Mouse (Mus musculus) limb, embryonic 13.5 days (tissue): ENCODE measurements around the gene Mcub. TPM values are rescaled to one million over a fixed set of nuclear protein-coding genes. Genes with fewer than 3 reads are reported as not detected.
A peak's percentile ranks its signal among the peaks of the same experiment; 100 is the strongest.

ENCODE experiments used
- ATAC-seq: fragments of 200-750 bp; cut with Nextera tagmentation; 2 replicates; pipeline ENCODE4 v1.8.0; 2017; ENCODE audit warnings: low read depth, moderate number of reproducible peaks, moderate TSS enrichment; ENCODE audit not compliant: low FRiP score
- H3K27ac ChIP-seq: fragments of 300-500 bp; sonication (generic); 2 replicates; pipeline ENCODE4 v1.5.1; 2015; ENCODE audit warnings: inconsistent platforms, mild to moderate bottlenecking, moderate library complexity
- H3K27me3 ChIP-seq: fragments of 300-500 bp; sonication (generic); 2 replicates; pipeline ENCODE4 v1.6.1; 2015; ENCODE audit warnings: mild to moderate bottlenecking, inconsistent platforms
- H3K36me3 ChIP-seq: fragments of 300-500 bp; sonication (generic); 2 replicates; pipeline ENCODE4 v1.6.1; 2015; ENCODE audit warnings: inconsistent platforms, mild to moderate bottlenecking, moderate library complexity
- H3K4me1 ChIP-seq: fragments of 300-500 bp; sonication (generic); 2 replicates; pipeline ENCODE4 v1.6.1; 2015; ENCODE audit warnings: inconsistent platforms
- H3K4me2 ChIP-seq: fragments of 300-500 bp; sonication (generic); replicated peaks from 2 replicates; pipeline ENCODE4 v1.6.1; 2015; ENCODE audit warnings: inconsistent platforms, mild to moderate bottlenecking, moderate library complexity
- H3K4me3 ChIP-seq: fragments of 300-500 bp; sonication (generic); 2 replicates; pipeline ENCODE4 v1.5.1; 2015; ENCODE audit warnings: moderate library complexity, mild to moderate bottlenecking, inconsistent platforms
- H3K9ac ChIP-seq: fragments of 300-500 bp; sonication (generic); 2 replicates; pipeline ENCODE4 v1.6.1; 2015; ENCODE audit warnings: mild to moderate bottlenecking, inconsistent platforms
- H3K9me3 ChIP-seq: fragments of 300-500 bp; sonication (generic); 2 replicates; pipeline ENCODE4 v1.6.1; 2016; ENCODE audit warnings: inconsistent platforms
- WGBS: fragments of 180-500 bp; shearing (Covaris S2); methylation state at CpG from one replicate; pipeline ENCODE4 v1.1.7; 2015; 5-methylcytosine and 5-hydroxymethylcytosine counted together
- polyA plus RNA-seq: library from polyadenylated mRNA; unstranded; fragments of >200 nt; fragmentation: Nextera tagmentation; extraction: Ambion mirVana; gene quantifications from 2 replicates; pipeline ENCODE4 v1.2.1, GENCODE M21; 2015

Gene Mcub
- polyA plus RNA-seq, 1 experiment from 2014 or later = 6.9 TPM

- Histone ChIP-seq H3K4me3 (no peak overlapping the region), H3K9me3 (no peaks in the 10 kb centered on the region), H3K4me1 (no peaks in the 10 kb centered on the region), H3K27ac (no peak overlapping the region), H3K9ac (no peak overlapping the region), H3K27me3 (no peaks in the 10 kb centered on the region), H3K4me2 (no peak overlapping the region), H3K36me3 (peaks cover 7% of the 10 kb centered on the region)
- ATAC-seq = no peak
- WGBS = 88% methylated on average over 9 of the region's 9 CpGs
Measured at GRCm38 (mm10) chr3:129885577-129885976, 84.4 kb downstream of the Mcub start.

- Histone ChIP-seq H3K27me3 (no peaks in the 10 kb centered on the region), H3K27ac (no peak overlapping the region), H3K4me1 (peaks cover 8% of the 10 kb centered on the region; the same call in 1 of the 2 replicates), H3K4me3 (no peak overlapping the region), H3K4me2 (no peak overlapping the region), H3K9ac (no peak overlapping the region), H3K36me3 (no peaks in the 10 kb centered on the region), H3K9me3 (no peaks in the 10 kb centered on the region)
- ATAC-seq = no peak
- WGBS = 81% methylated on average over 8 of the region's 8 CpGs
Measured at GRCm38 (mm10) chr3:129880925-129881593, 88.9 kb downstream of the Mcub start.

- no peaks in the 10 kb centered on the region for H3K9me3 ChIP-seq
- 75% methylated on average over 2 of the region's 2 CpGs for WGBS
- H3K4me3 ChIP-seq = no peak overlapping the region; the same call in 1 of the 2 replicates
- H3K4me1 ChIP-seq = peaks cover 8% of the 10 kb centered on the region; the same call in 1 of the 2 replicates
- H3K36me3 ChIP-seq = no peaks in the 10 kb centered on the region
- no peak overlapping the region for H3K27ac ChIP-seq
- peak overlapping the region; percentile 92; the same call in 1 of the 2 replicates for H3K4me2 ChIP-seq
- no peak overlapping the region for H3K9ac ChIP-seq
- ATAC-seq = no peak
- H3K27me3 ChIP-seq = no peaks in the 10 kb centered on the region
Measured at GRCm38 (mm10) chr3:129879913-129880312, 90.1 kb downstream of the Mcub start.

DNA sequence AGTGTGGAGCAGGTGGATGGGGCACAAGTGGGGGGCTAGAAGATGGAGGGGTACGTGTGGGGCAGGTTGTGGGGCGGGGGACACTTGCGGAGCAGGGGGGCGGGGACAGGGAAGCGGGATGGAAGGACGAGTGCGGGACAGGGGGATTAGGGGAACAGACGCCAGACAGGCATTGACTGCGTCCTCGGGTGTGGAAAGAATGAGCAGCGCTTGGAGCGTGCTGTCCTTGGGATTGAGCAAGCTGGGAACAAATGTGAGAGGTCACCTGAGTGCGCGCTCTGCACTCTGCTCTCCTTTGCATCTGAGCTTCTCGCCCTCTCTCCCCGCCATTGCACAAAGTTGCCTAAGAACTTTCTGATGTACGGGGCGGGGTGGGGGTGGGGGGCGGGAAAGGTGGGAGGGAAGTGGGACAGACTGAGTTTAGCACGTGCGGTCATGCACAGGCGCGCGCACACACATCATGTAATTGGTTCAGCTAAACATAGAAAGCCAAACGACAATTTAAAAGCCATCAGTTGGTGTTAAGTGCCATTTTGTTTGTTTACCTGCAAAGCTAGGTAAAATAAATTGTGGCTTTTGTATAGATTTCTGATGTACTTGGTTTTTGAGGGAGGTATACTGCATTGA is 90.8 kb downstream of the Mcub start:
- WGBS = 0% methylated on average over 25 of the region's 25 CpGs
- ATAC-seq = peak; percentile 48
- Histone ChIP-seq H3K4me1 (peaks cover 8% of the 10 kb centered on the region; the same call in 1 of the 2 replicates), H3K36me3 (no peaks in the 10 kb centered on the region), H3K27me3 (no peaks in the 10 kb centered on the region), H3K9ac (peak overlapping the region; percentile 78), H3K4me3 (peak overlapping the region; percentile 70), H3K4me2 (peak overlapping the region; percentile 92), H3K9me3 (no peaks in the 10 kb centered on the region), H3K27ac (no peak overlapping the region)

GRCm38 (mm10) chr3:129878405-129879021 is 91.5 kb downstream of the Mcub start, which contains the start of gene Pla2g12a:
TSS of gene Pla2g12a (plus strand) at chr3:129878606.
- Histone ChIP-seq H3K4me2 (peak within 1 kb of the TSS; percentile 92), H3K9me3 (no peaks in the 10 kb centered on the region), H3K27ac (peak within 1 kb of the TSS; percentile 10; the same call in 1 of the 2 replicates), H3K4me3 (peak within 1 kb of the TSS; percentile 70), H3K36me3 (no peaks in the 10 kb centered on the region), H3K27me3 (no peaks in the 10 kb centered on the region), H3K9ac (peak within 1 kb of the TSS; percentile 78), H3K4me1 (peaks cover 8% of the 10 kb centered on the region; the same call in 1 of the 2 replicates)
- ATAC-seq = peak; percentile 90
- WGBS = under 1% methylated on average over 44 of the region's 66 CpGs

GRCm38 (mm10) chr3:129877327-129877726 is 92.7 kb downstream of the Mcub start:
- no peak overlapping the region for H3K4me2 ChIP-seq
- H3K9ac ChIP-seq = no peak overlapping the region
- no peak overlapping the region for H3K27ac ChIP-seq
- WGBS = 86% methylated on average over 10 of the region's 10 CpGs
- peaks cover 8% of the 10 kb centered on the region; the same call in 1 of the 2 replicates for H3K4me1 ChIP-seq
- no peaks in the 10 kb centered on the region for H3K27me3 ChIP-seq
- no peaks in the 10 kb centered on the region for H3K36me3 ChIP-seq
- H3K9me3 ChIP-seq = no peaks in the 10 kb centered on the region
- H3K4me3 ChIP-seq = no peak overlapping the region
- no peak for ATAC-seq

Other genes with a start within 250 kb of the Mcub start
- 1.8 and 2.1 TPM in 2 replicates for gene Egf, start 214.9 kb downstream of the Mcub start, polyA plus RNA-seq
- gene Lrit3, start 166.2 kb downstream of the Mcub start, polyA plus RNA-seq = not detected in 2 replicates
- gene Rrh, start 147.6 kb downstream of the Mcub start, polyA plus RNA-seq = 0.15 and 0.17 TPM in 2 replicates
- 69.1 and 72.5 TPM in 2 replicates for gene Gar1, start 138.8 kb downstream of the Mcub start, polyA plus RNA-seq
- gene Cfi, start 134.3 kb downstream of the Mcub start, polyA plus RNA-seq = 0.31 and 0.47 TPM in 2 replicates
- gene Pla2g12a, start 91.6 kb downstream of the Mcub start, polyA plus RNA-seq = 21.3 and 22.0 TPM in 2 replicates
- gene Casp6, start 68.8 kb downstream of the Mcub start, polyA plus RNA-seq = 90.6 and 91.5 TPM in 2 replicates
- 33.1 and 34.7 TPM in 2 replicates for gene Sec24b, start 91.3 kb upstream of the Mcub start, polyA plus RNA-seq
- 21.9 and 25.0 TPM in 2 replicates for gene Col25a1, start 161.3 kb upstream of the Mcub start, polyA plus RNA-seq